Mouse (Mus musculus) spleen, adult 2 months (tissue): Measurements from ENCODE around the gene Tbx21. TPM values are rescaled to one million over a fixed set of nuclear protein-coding genes. Genes with fewer than 3 reads are reported as not detected.

Experiments
- DNase-seq, 2 experiments: peaks; one replicate each; pipeline versions ENCODE4 v3.0.0 to v3.0.0-alpha.2; 2012 to 2021; ENCODE audit warnings: low spot score in 2 of 2, low read depth in 1 of 2
- H3K27ac ChIP-seq: fragments of 200-500 bp; 2 replicates; pipeline ENCODE4 v1.5.1; 2012; ENCODE audit warnings: low read length, inconsistent platforms; ENCODE audit not compliant: insufficient read depth
- H3K27me3 ChIP-seq: fragments of 200-500 bp; 2 replicates; pipeline ENCODE4 v1.6.1; 2012; ENCODE audit warnings: mild to moderate bottlenecking, moderate library complexity, low read length, inconsistent platforms; ENCODE audit not compliant: control insufficient read depth, insufficient read depth
- H3K36me3 ChIP-seq: fragments of 200-500 bp; 2 replicates; pipeline ENCODE4 v1.6.1; 2012; ENCODE audit warnings: mild to moderate bottlenecking, low read length, inconsistent platforms; ENCODE audit not compliant: control insufficient read depth, insufficient read depth
- H3K4me1 ChIP-seq: fragments of 200-500 bp; 2 replicates; pipeline ENCODE4 v1.6.1; 2011; ENCODE audit warnings: inconsistent platforms; ENCODE audit not compliant: control insufficient read depth, insufficient read depth, insufficient read length
- H3K4me3 ChIP-seq: fragments of 200-500 bp; 2 replicates; pipeline ENCODE4 v1.5.1; 2011; ENCODE audit warnings: mild to moderate bottlenecking, inconsistent platforms; ENCODE audit not compliant: insufficient read depth, insufficient read length; ENCODE audit errors: extremely low read depth
- CTCF ChIP-seq: fragments of 200-500 bp; IDR thresholded peaks from 2 replicates; pipeline ENCODE4 v1.5.1; 2011; ENCODE audit warnings: mild to moderate bottlenecking, inconsistent platforms; ENCODE audit not compliant: insufficient read depth, insufficient read length, insufficient replicate concordance; ENCODE audit errors: extremely low read depth
- POLR2A ChIP-seq: fragments of 200-500 bp; IDR thresholded peaks from 2 replicates; pipeline ENCODE4 v1.6.1; 2011; ENCODE audit warnings: low read depth, low read length, inconsistent platforms
- WGBS: fragments of 180-500 bp; shearing (Covaris S2); methylation state at CpG from one replicate; pipeline ENCODE4 v1.1.7; 2018; 5-methylcytosine and 5-hydroxymethylcytosine counted together
- polyA plus RNA-seq: library from polyadenylated mRNA; depleted of rRNA; stranded (reverse); fragments of >200 nt; gene quantifications from 2 replicates; pipeline ENCODE4 v1.2.3, GENCODE M21; 2012

The Tbx21 gene
- polyA plus RNA-seq, 1 experiment: 10.9 TPM

- Histone ChIP-seq H3K36me3 (no peaks in the 10 kb centered on the region), H3K4me1 (peaks cover 8% of the 10 kb centered on the region; the same call in 1 of the 2 replicates), H3K27me3 (no peaks in the 10 kb centered on the region), H3K27ac (no peak overlapping the region), H3K4me3 (no peak overlapping the region)
- WGBS: 85% methylated on average over 10 of the region's 10 CpGs
- TF ChIP-seq POLR2A (no peak), CTCF (no peak)
- no peak for DNase-seq
Measured at GRCm38 (mm10) chr11:97124266-97125036, 9.3 kb upstream of the Tbx21 start.

- no peaks in the 10 kb centered on the region for H3K36me3 ChIP-seq
- no peak for DNase-seq
- 49% methylated on average over 11 of the region's 11 CpGs for WGBS
- H3K27ac ChIP-seq: no peak overlapping the region
- H3K27me3 ChIP-seq: no peaks in the 10 kb centered on the region
- peaks cover 5% of the 10 kb centered on the region; the same call in 1 of the 2 replicates for H3K4me1 ChIP-seq
- H3K4me3 ChIP-seq: no peak overlapping the region
- TF ChIP-seq POLR2A (no peak), CTCF (peak; percentile 16; the same call in 1 of the 2 replicates)
Measured at GRCm38 (mm10) chr11:97123282-97123890, 8.3 kb upstream of the Tbx21 start.

GRCm38 (mm10) chr11:97120641-97121040 is 5.5 kb upstream of the Tbx21 start:
- H3K4me1 ChIP-seq: peaks cover 5% of the 10 kb centered on the region; the same call in 1 of the 2 replicates
- no peak overlapping the region for H3K27ac ChIP-seq
- TF ChIP-seq POLR2A (no peak), CTCF (no peak)
- no peaks in the 10 kb centered on the region for H3K36me3 ChIP-seq
- 90% methylated on average over 3 of the region's 3 CpGs for WGBS
- no peak for DNase-seq
- H3K27me3 ChIP-seq: no peaks in the 10 kb centered on the region
- no peak overlapping the region for H3K4me3 ChIP-seq

- Histone ChIP-seq H3K4me1 (peaks cover 5% of the 10 kb centered on the region; the same call in 1 of the 2 replicates), H3K27me3 (peaks cover 3% of the 10 kb centered on the region; the same call in 1 of the 2 replicates), H3K27ac (no peak overlapping the region), H3K4me3 (no peak overlapping the region), H3K36me3 (no peaks in the 10 kb centered on the region)
- 92% methylated on average over 10 of the region's 10 CpGs for WGBS
- TF ChIP-seq POLR2A: no peak
- no peak for DNase-seq
Measured at GRCm38 (mm10) chr11:97120221-97120620, 5.1 kb upstream of the Tbx21 start.

- TF ChIP-seq CTCF (no peak), POLR2A (no peak)
- no peaks in the 10 kb centered on the region for H3K36me3 ChIP-seq
- H3K4me3 ChIP-seq: peak overlapping the region; percentile 65; the same call in 1 of the 2 replicates
- H3K27me3 ChIP-seq: peaks cover 10% of the 10 kb centered on the region
- no peak for DNase-seq
- 7% methylated on average over 11 of the region's 11 CpGs for WGBS
- no peak overlapping the region for H3K27ac ChIP-seq
- H3K4me1 ChIP-seq: peaks cover 6% of the 10 kb centered on the region
Measured at GRCm38 (mm10) chr11:97115797-97116196, 666 bp upstream of the Tbx21 start.

- Histone ChIP-seq H3K36me3 (no peaks in the 10 kb centered on the region), H3K4me3 (peak overlapping the region; percentile 31; the same call in 1 of the 2 replicates), H3K27me3 (peaks cover 10% of the 10 kb centered on the region), H3K27ac (no peak overlapping the region; the same call in 1 of the 2 replicates), H3K4me1 (peaks cover 5% of the 10 kb centered on the region; the same call in 1 of the 2 replicates)
- TF ChIP-seq POLR2A (no peak), CTCF (no peak)
- no peak for DNase-seq
- 92% methylated on average over 9 of the region's 9 CpGs for WGBS
Measured at GRCm38 (mm10) chr11:97112519-97113125, 2.5 kb downstream of the Tbx21 start.

- no peak for DNase-seq
- Histone ChIP-seq H3K36me3 (no peaks in the 10 kb centered on the region), H3K4me1 (no peaks in the 10 kb centered on the region), H3K27ac (no peak overlapping the region), H3K4me3 (no peak overlapping the region), H3K27me3 (no peaks in the 10 kb centered on the region)
- TF ChIP-seq CTCF: no peak
- TF ChIP-seq POLR2A: no peak
- 89% methylated on average over 16 of the region's 16 CpGs for WGBS
Measured at GRCm38 (mm10) chr11:97108976-97109375, 6.2 kb downstream of the Tbx21 start.
